In genomic region chr7:110615151-110615631, GRCm38 (mm10) we compare ENCODE assay signal across 8 mouse cellular contexts. TPM values are rescaled to one million over a fixed set of nuclear protein-coding genes. Genes with fewer than 3 reads are reported as not detected.
DNase-seq lines count a peak whose midpoint lies in the region; ATAC-seq and TF ChIP-seq lines count a peak whose summit lies in the region.

No protein-coding gene starts in this region.

- 0% methylated on average over 20 of the region's 20 CpGs for WGBS in hindbrain, embryonic 12.5 days
- under 1% methylated on average over 17 of the region's 20 CpGs for WGBS in lung, postnatal 0 days

- H3K36me3 ChIP-seq in hindbrain, embryonic 12.5 days: no peaks in the 10 kb centered on the region
- no peaks in the 10 kb centered on the region for H3K36me3 ChIP-seq in lung, postnatal 0 days (ENCODE audit: insufficient read depth, low read length)

- DNase-seq in Muller cell, postnatal 12 days (ENCODE audit: inconsistent ontology term): peak; percentile 78
- DNase-seq in brain, embryonic 14.5 days (ENCODE audit: low read depth): peak; percentile 72
- peak; percentile 46 to 58 for DNase-seq in layer of hippocampus, postnatal 10 days (ENCODE audit: low spot score in 2 of 2)
- peak; percentile 94 for DNase-seq in lung, postnatal 0 days (ENCODE audit: low spot score)
- DNase-seq in right cerebral cortex, postnatal 25 days: peak; percentile 69

- peaks cover 14% of the 10 kb centered on the region for H3K4me1 ChIP-seq in hindbrain, embryonic 12.5 days
- H3K4me1 ChIP-seq in lung, postnatal 0 days (ENCODE audit: insufficient read depth, low read depth, low read length): peaks cover 21% of the 10 kb centered on the region

- peaks cover 9% of the 10 kb centered on the region; the same call in 1 of the 2 replicates for H3K27me3 ChIP-seq in hindbrain, embryonic 12.5 days
- H3K27me3 ChIP-seq in lung, postnatal 0 days (replicated peaks; ENCODE audit: insufficient read depth, low read length): no peaks in the 10 kb centered on the region

- TF ChIP-seq EP300 in lung, postnatal 0 days (IDR thresholded peaks at IDR 0.05): peak; percentile 84

- no peaks in the 10 kb centered on the region for H3K9me3 ChIP-seq in hindbrain, embryonic 12.5 days (replicated peaks)
- H3K9me3 ChIP-seq in lung, postnatal 0 days (ENCODE audit: low read length): no peaks in the 10 kb centered on the region

- no peak for TF ChIP-seq CTCF in brain, embryonic 14.5 days (IDR thresholded peaks at IDR 0.05; ENCODE audit: borderline replicate concordance, extremely low read depth, insufficient read depth, insufficient read length)
- TF ChIP-seq CTCF in lung, postnatal 0 days (IDR thresholded peaks at IDR 0.05): no peak

- H3K9ac ChIP-seq in hindbrain, embryonic 12.5 days: peak overlapping the region; percentile 94
- H3K9ac ChIP-seq in lung, postnatal 0 days (replicated peaks; ENCODE audit: low read depth): peak overlapping the region; percentile 94

- H3K4me3 ChIP-seq in hindbrain, embryonic 12.5 days: peak overlapping the region; percentile 94
- H3K4me3 ChIP-seq in lung, postnatal 0 days (ENCODE audit: low read depth, low read length): peak overlapping the region; percentile 96

- peak overlapping the region; percentile 98 for H3K27ac ChIP-seq in hindbrain, embryonic 12.5 days
- peak overlapping the region; percentile 100 for H3K27ac ChIP-seq in lung, postnatal 0 days (ENCODE audit: low read length)

- peak overlapping the region; percentile 78 for H3K4me2 ChIP-seq in hindbrain, embryonic 12.5 days (replicated peaks)
- H3K4me2 ChIP-seq in lung, postnatal 0 days (replicated peaks; ENCODE audit: low read depth, low read length): peak overlapping the region; percentile 92

- TF ChIP-seq POLR2A in brain, embryonic 14.5 days (IDR thresholded peaks at IDR 0.05; ENCODE audit: borderline replicate concordance, extremely low read depth, insufficient read depth, insufficient read length, poor library complexity, severe bottlenecking): no peak

- ATAC-seq in frontal cortex, adult (ENCODE audit: low TSS enrichment): peak; percentile 36; the same call in 1 of the 2 replicates
- ATAC-seq in hindbrain, embryonic 12.5 days (ENCODE audit: low FRiP score): peak; percentile 20; the same call in 1 of the 2 replicates
- peak; percentile 49 for ATAC-seq in lung, postnatal 0 days
- ATAC-seq in inflammation-experienced regulatory T-cells, adult 6 months: no peak

RNA-seq across cellular contexts. Expression of gene Sbf2, which starts 0.5 kb away (rescaled TPM):
- 67.9 and 79.0 TPM in 2 replicates for polyA plus RNA-seq in brain, embryonic 14.5 days (2012; rRNA removed)
- polyA plus RNA-seq in hindbrain, embryonic 12.5 days (2016; fragmentation: Nextera tagmentation; extraction: Ambion mirVana): 56.0 and 61.8 TPM in 2 replicates
- total RNA-seq in layer of hippocampus, postnatal 10 days (2021): 10 to 100 TPM; 82.9 to 86.0 TPM
- polyA plus RNA-seq in lung, postnatal 0 days (2015; fragmentation: Nextera tagmentation; extraction: Ambion mirVana): 23.3 and 25.7 TPM in 2 replicates
- polyA plus RNA-seq in inflammation-experienced regulatory T-cells, adult 6 months (2017; shearing (Covaris generic)): 1 to 10 TPM in 2 of 3 experiments, under 1 TPM in 1; 0.40 to 2.9 (median 2.1) TPM

RNA-seq across cellular contexts. Expression of gene Adm, which starts 12.3 kb away (rescaled TPM):
- polyA plus RNA-seq in brain, embryonic 14.5 days (2012; rRNA removed): 1.2 and 1.4 TPM in 2 replicates
- polyA plus RNA-seq in hindbrain, embryonic 12.5 days (2016; fragmentation: Nextera tagmentation; extraction: Ambion mirVana): 4.0 and 4.2 TPM in 2 replicates
- total RNA-seq in layer of hippocampus, postnatal 10 days (2021): 1 to 10 TPM; 1.6 to 1.7 TPM
- polyA plus RNA-seq in lung, postnatal 0 days (2015; fragmentation: Nextera tagmentation; extraction: Ambion mirVana): 4.8 and 7.8 TPM in 2 replicates
- not detected for polyA plus RNA-seq in inflammation-experienced regulatory T-cells, adult 6 months (2017; shearing (Covaris generic))
